Comparison of ENCODE assay signal across 8 mouse cellular contexts in the genomic region with DNA sequence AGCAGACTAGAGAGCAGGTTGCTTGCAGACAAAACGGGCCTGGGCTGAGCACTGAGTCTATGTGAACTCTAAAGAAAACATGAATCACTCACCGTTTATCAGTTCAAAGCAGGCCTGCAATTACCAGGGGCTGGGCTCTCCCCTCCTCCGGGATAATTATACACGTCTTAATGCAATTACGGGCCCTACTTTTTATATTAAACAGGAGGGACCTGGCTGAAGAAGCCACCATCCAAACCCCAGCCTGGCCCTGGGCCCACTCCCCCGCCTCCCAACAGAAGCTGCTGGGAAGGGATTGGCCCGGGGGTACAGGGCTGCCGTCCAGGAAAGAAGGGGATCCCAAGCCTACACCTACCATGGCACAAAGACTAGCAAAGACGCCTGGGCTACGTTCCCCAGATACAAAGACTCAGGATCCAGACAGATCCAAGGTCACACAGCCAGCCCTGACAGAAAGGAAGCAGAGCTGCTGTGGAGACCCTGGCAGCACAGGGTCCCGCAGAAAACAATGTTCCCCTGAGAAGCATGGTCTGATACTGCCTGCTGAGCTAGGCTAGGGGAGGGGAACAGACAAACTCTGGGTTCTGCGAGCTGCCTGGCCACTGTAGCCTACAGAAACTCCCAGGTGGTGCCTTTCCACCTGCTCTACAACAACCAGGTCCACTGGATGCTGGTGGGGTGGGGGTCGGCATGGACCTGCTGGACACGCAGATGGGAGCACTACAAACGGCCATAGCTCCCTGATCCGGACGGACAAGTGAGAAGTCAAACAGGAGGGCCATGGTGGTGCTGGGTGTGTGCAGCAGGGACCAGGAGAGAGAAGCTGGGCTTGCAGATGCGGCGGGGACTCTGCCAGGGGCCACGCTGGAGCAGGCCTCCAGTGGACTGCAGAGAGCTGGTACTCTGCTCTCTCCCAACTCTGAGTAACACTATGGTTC. TPM values are rescaled to one million over a fixed set of nuclear protein-coding genes. Genes with fewer than 3 reads are reported as not detected.
DNase-seq lines count a peak whose midpoint lies in the region; ATAC-seq lines count a peak whose summit lies in the region.

No protein-coding gene starts in this region.

- peaks cover 8% of the 10 kb centered on the region; the same call in 1 of the 2 replicates for H3K36me3 ChIP-seq in intestine, embryonic 14.5 days (ENCODE audit: control insufficient read depth, insufficient read depth, low read length)
- H3K36me3 ChIP-seq in neural tube, embryonic 15.5 days = peaks cover 10% of the 10 kb centered on the region; the same call in 1 of the 2 replicates

- H3K9me3 ChIP-seq in intestine, embryonic 14.5 days (ENCODE audit: control insufficient read depth, low read length) = no peaks in the 10 kb centered on the region
- H3K9me3 ChIP-seq in neural tube, embryonic 15.5 days (replicated peaks) = no peaks in the 10 kb centered on the region

- no peak for ATAC-seq in cerebellum, adult (ENCODE audit: insufficient number of reproducible peaks, low FRiP score, low TSS enrichment)
- ATAC-seq in intestine, embryonic 14.5 days (replicated peaks; ENCODE audit: low FRiP score, low TSS enrichment, low read depth) = no peak
- no peak for ATAC-seq in neural tube, embryonic 15.5 days (ENCODE audit: low FRiP score)

- peaks cover 27% of the 10 kb centered on the region for H3K4me1 ChIP-seq in intestine, embryonic 14.5 days (replicated peaks; ENCODE audit: control insufficient read depth, insufficient read depth, low read length)
- peaks cover 65% of the 10 kb centered on the region for H3K4me1 ChIP-seq in neural tube, embryonic 15.5 days

- H3K4me2 ChIP-seq in intestine, embryonic 14.5 days (ENCODE audit: low read length) = peak overlapping the region; percentile 99
- H3K4me2 ChIP-seq in neural tube, embryonic 15.5 days = peak overlapping the region; percentile 98

- no peak overlapping the region for H3K27ac ChIP-seq in intestine, embryonic 14.5 days (ENCODE audit: low read depth)
- H3K27ac ChIP-seq in neural tube, embryonic 15.5 days (replicated peaks) = peak overlapping the region; percentile 87

- peaks cover 8% of the 10 kb centered on the region; the same call in 1 of the 2 replicates for H3K27me3 ChIP-seq in intestine, embryonic 14.5 days (replicated peaks; ENCODE audit: control insufficient read depth, insufficient read depth, low read length)
- H3K27me3 ChIP-seq in neural tube, embryonic 15.5 days (replicated peaks) = peaks cover 6% of the 10 kb centered on the region; the same call in 1 of the 2 replicates

- 49% methylated on average over 20 of the region's 20 CpGs for WGBS in intestine, embryonic 14.5 days
- WGBS in neural tube, embryonic 15.5 days = 41% methylated on average over 20 of the region's 20 CpGs

- H3K9ac ChIP-seq in intestine, embryonic 14.5 days (ENCODE audit: low read length) = no peak overlapping the region
- H3K9ac ChIP-seq in neural tube, embryonic 15.5 days (replicated peaks) = peak overlapping the region; percentile 94

- DNase-seq in cerebellum, adult 9-11 months = peak; percentile 53
- peak; percentile 79 for DNase-seq in testis, postnatal 10 days (ENCODE audit: low spot score)
- DNase-seq in testis, postnatal 14 days (ENCODE audit: low spot score) = no peak
- no peak for DNase-seq in intestine, embryonic 14.5 days (ENCODE audit: low spot score)
- DNase-seq in embryo, embryonic 10 days (ENCODE audit: low spot score) = no peak
- DNase-seq in left cerebral cortex, postnatal 36 days (ENCODE audit: low spot score in 2 of 2) = no peak

- no peak overlapping the region for H3K4me3 ChIP-seq in intestine, embryonic 14.5 days (ENCODE audit: low read depth, low read length)
- peak overlapping the region; percentile 93 for H3K4me3 ChIP-seq in neural tube, embryonic 15.5 days (replicated peaks)

- intact Hi-C loops in left cerebral cortex, postnatal 36 days (cut with DNase I) = loop anchor here (5.0 to 10.0 kb wide), 4 partner anchors 272 to 433 kb away; no protein-coding TSS in a partner anchor

RNA-seq across cellular contexts. Expression of a gene that starts 2.4 kb away (rescaled TPM):
- 20.6 and 20.9 TPM in 2 replicates for polyA plus RNA-seq in intestine, embryonic 14.5 days (2014; fragmentation: Nextera tagmentation; extraction: Ambion mirVana)
- 34.8 and 36.4 TPM in 2 replicates for polyA plus RNA-seq in neural tube, embryonic 15.5 days (2015; fragmentation: Nextera tagmentation; extraction: Ambion mirVana)
- 10 to 100 TPM; 56.2 to 70.4 TPM for total RNA-seq in left cerebral cortex, postnatal 36 days (2021)

Comparison
In these comparisons a context has a peak if more than half of its experiments do, and no peak if none do; other contexts are left out.
1. DNase-seq: peak in cerebellum, adult 9-11 months (single experiment) and testis, postnatal 10 days (single experiment); none in testis, postnatal 14 days (single experiment), intestine, embryonic 14.5 days (single experiment), embryo, embryonic 10 days (single experiment) and left cerebral cortex, postnatal 36 days (0 of 2).